Mouse (Mus musculus): ENCODE results near the gene Scyl2.

The Scyl2 gene

DNA sequence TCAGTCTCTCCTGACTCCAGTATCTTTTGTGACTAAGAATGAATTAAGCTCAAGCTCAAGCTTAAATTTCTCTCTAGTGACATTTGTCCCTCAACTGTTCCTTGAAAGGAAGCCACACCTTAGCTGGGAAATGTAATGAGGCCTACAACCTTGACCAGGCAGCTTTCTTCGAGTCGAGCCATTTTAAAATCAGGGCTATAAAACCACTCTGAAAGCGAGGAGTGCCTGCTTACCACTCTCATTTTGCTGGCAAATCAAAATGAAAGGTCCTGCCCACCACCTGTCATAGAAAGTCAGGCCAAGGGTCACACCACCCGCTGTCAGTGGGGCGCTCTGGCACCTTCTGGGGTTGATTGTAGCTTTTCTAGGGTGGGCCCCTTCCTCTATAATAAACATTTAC, 90.2 kb downstream of the Scyl2 start:
- DNase-seq (ENCODE audit: inconsistent ontology term): no peak

DNA sequence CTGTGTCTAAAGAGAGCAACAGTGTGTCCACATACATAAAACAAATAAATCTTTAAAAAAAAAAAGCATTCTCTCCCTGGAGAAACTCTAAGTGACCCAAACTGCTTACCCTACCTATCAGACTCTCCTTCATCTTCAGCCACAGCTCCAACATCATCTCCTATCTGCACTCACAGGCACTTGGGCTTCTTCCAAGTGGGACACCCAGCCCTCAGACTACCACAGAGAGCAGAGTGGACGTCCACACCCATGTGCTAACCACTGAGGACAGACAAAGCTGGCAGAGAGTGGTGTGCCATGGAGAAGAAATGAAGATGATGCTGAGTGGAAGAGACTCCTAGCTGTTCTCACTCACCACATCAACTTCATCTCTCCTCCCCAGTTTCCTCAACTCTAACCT, 90.6 kb downstream of the Scyl2 start:
- DNase-seq (ENCODE audit: inconsistent ontology term): no peak

DNA sequence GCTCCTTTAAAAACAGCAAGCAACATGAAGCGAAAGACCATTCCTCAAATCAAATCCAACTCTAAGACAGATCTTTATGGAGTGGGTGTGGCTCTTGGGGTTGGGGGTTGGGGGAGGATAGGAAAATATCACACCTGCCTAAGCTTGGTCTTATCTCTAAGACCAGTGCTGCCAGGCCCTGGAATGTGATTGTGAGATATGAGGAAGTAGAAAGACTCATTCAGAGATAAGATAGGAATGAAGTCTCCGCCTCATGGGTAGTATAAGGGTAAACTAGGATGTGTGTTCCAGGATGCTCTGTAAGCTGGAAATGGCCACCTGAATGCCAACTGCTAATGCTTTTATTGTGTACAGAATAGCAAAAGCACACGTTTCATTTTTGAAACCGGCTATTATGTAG, 91.8 kb downstream of the Scyl2 start:
- DNase-seq (ENCODE audit: inconsistent ontology term): no peak

DNA sequence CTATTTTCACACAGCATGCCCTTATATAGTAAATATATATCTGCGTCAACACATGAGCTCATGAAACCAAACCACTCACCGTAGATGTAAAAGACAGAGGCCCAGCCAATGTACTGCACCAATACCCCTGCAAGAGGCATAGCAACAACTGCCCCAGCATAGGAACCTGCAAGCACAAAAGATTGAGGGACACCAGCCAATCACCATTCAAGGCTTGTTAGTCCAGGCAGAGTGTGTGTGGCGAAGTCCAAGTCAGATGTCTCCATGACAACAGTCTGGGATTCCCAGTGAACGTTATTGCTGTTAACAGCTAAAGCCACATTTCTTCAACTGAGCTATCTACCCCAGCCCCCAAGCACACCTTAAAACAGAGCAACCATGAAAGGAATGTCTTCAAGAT, 93.3 kb downstream of the Scyl2 start:
- no peak for DNase-seq (ENCODE audit: inconsistent ontology term)

DNA sequence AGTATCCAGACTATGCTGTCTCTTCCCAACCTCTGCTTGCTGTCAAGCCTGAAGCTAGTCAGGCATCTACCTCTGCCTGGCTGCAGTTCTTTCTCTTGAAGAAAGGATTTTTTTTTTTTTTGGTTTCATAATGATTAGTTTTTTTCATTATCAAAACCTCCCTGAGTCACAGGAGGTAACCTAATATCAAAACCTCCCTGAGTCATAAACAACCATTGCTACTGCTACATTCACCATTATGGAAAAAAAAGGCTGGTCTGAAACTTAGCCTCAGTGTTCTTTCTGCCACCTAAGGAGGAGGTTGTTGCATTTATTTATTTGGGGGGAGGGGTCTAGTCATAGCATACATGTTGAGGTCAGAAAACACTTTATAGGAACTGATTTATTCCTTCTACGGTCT, 96.2 kb downstream of the Scyl2 start:
- no peak for DNase-seq (ENCODE audit: inconsistent ontology term)
